31 mouse cellular contexts compared by ENCODE assay signal in genomic region chr6:4427122-4427521, GRCm38 (mm10).
"Had no signal": no experiment of that assay in that cellular context is flagged by ENCODE, and none has a peak within 500 bp of the region (broad histone marks: within the 10 kb centered on the region; RNA-seq: fewer than 3 reads in every experiment).

No protein-coding gene starts in this region.

- ATAC-seq: hindbrain, embryonic 16.5 days; hindbrain, postnatal 0 days; intestine, embryonic 15.5 days; intestine, embryonic 16.5 days; intestine, postnatal 0 days had no signal

- H3K27ac ChIP-seq: heart, embryonic 15.5 days; hindbrain, embryonic 10.5 days; hindbrain, embryonic 12.5 days; hindbrain, embryonic 13.5 days; hindbrain, embryonic 14.5 days; hindbrain, embryonic 15.5 days; hindbrain, postnatal 0 days; intestine, embryonic 15.5 days; kidney, embryonic 15.5 days; kidney, postnatal 0 days; layer of hippocampus, adult 2 months; left cerebral cortex, adult 2 months had no signal

- H3K9ac ChIP-seq: heart, embryonic 15.5 days; hindbrain, embryonic 12.5 days; hindbrain, embryonic 13.5 days; hindbrain, embryonic 14.5 days; hindbrain, embryonic 15.5 days; intestine, embryonic 15.5 days; kidney, embryonic 15.5 days had no signal

- DNase-seq: heart, postnatal 10 days; heart, postnatal 14 days; heart, postnatal 36 days; heart, postnatal 4 days; kidney, adult 11 months; kidney, adult 18-20 months; kidney, adult 2 months; kidney, adult 8-10 months; kidney, adult 9 months; kidney, postnatal 10 days; kidney, postnatal 14 days; kidney, postnatal 25 days; kidney, postnatal 36 days; kidney, postnatal 4 days; layer of hippocampus, adult 9-11 months; layer of hippocampus, postnatal 36 days had no signal

- H3K27me3 ChIP-seq: heart, embryonic 15.5 days; hindbrain, embryonic 12.5 days; hindbrain, embryonic 13.5 days; hindbrain, embryonic 15.5 days; intestine, embryonic 15.5 days; kidney, embryonic 15.5 days had no signal

- H3K4me1 ChIP-seq: hindbrain, embryonic 15.5 days; intestine, embryonic 15.5 days; kidney, embryonic 15.5 days had no signal

- H3K36me3 ChIP-seq: heart, embryonic 15.5 days; hindbrain, embryonic 10.5 days; hindbrain, embryonic 12.5 days; hindbrain, embryonic 13.5 days; hindbrain, embryonic 15.5 days; intestine, embryonic 15.5 days; kidney, embryonic 15.5 days had no signal

- H3K4me3 ChIP-seq: heart, embryonic 15.5 days; hindbrain, embryonic 10.5 days; hindbrain, embryonic 12.5 days; hindbrain, embryonic 13.5 days; hindbrain, embryonic 15.5 days; intestine, embryonic 15.5 days; kidney, embryonic 15.5 days; layer of hippocampus, adult 2 months; left cerebral cortex, adult 2 months had no signal
